Mouse (Mus musculus) lung, embryonic 15.5 days (tissue): ENCODE measurements at regions not wholly inside any gene's neighbourhood (a gene's known extent, or its start where the extent isn't known, plus 50 kb on each side); places are given as distances from the start of the nearest gene placed in this dataset.
"Not testable (repeated sequence)": the region's sequence is repeated elsewhere in the genome, so short reads cannot be mapped to it uniquely, and the experiment has no call there.

Source experiments
- ATAC-seq: fragments of 200-750 bp; cut with Nextera tagmentation; 2 replicates; pipeline ENCODE4 v1.8.0; 2017; ENCODE audit warnings: moderate number of reproducible peaks, borderline replicate concordance; ENCODE audit not compliant: low FRiP score, low TSS enrichment; ENCODE audit errors: extremely low read depth
- H3K27ac ChIP-seq: fragments of 300-500 bp; sonication (generic); 2 replicates; pipeline ENCODE4 v1.5.1; 2015; ENCODE audit warnings: moderate library complexity, mild to moderate bottlenecking, inconsistent platforms
- H3K27me3 ChIP-seq: fragments of 300-500 bp; sonication (generic); 2 replicates; pipeline ENCODE4 v1.6.1; 2015; ENCODE audit warnings: inconsistent platforms
- H3K36me3 ChIP-seq: fragments of 300-500 bp; sonication (generic); 2 replicates; pipeline ENCODE4 v1.6.1; 2015; ENCODE audit warnings: inconsistent platforms
- H3K4me1 ChIP-seq: fragments of 300-500 bp; sonication (generic); 2 replicates; pipeline ENCODE4 v1.6.1; 2015; ENCODE audit warnings: inconsistent platforms
- H3K4me2 ChIP-seq: fragments of 300-500 bp; sonication (generic); 2 replicates; pipeline ENCODE4 v1.6.1; 2015; ENCODE audit warnings: inconsistent platforms, mild to moderate bottlenecking, moderate library complexity
- H3K4me3 ChIP-seq: fragments of 300-500 bp; sonication (generic); 2 replicates; pipeline ENCODE4 v1.5.1; 2015; ENCODE audit warnings: mild to moderate bottlenecking, inconsistent platforms
- H3K9ac ChIP-seq: fragments of 300-500 bp; sonication (generic); 2 replicates; pipeline ENCODE4 v1.6.1; 2015; ENCODE audit warnings: inconsistent platforms
- H3K9me3 ChIP-seq: fragments of 300-500 bp; sonication (generic); 2 replicates; pipeline ENCODE4 v1.6.1; 2016; ENCODE audit warnings: inconsistent platforms
- WGBS: fragments of 180-500 bp; shearing (Covaris S2); methylation state at CpG from one replicate; pipeline ENCODE4 v1.1.7; 2015; 5-methylcytosine and 5-hydroxymethylcytosine counted together

DNA sequence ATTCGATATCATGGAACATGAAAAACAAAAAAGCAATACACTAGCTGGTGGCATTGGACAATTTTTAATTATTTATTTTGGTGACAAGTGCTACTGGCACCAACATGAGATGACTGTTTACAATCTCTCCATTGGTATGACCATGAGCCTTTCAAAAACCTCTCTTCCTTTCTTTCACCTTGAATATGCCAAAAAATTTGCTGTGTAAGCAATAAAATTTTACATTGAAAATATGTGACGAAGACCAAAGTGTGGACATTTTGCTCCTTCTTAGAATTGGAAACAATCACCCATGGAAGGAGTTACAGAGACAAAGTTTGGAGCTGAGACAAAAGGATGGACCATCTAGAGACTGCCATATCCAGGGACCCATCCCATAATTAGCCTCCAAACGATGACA is 83.4 kb upstream of the Gm49339 start:
- not testable (repeated sequence) for H3K27me3 ChIP-seq, H3K27ac ChIP-seq, H3K4me1 ChIP-seq, H3K9ac ChIP-seq, H3K4me3 ChIP-seq, ATAC-seq, H3K36me3 ChIP-seq, H3K4me2 ChIP-seq, H3K9me3 ChIP-seq
- 83% methylated on average over 3 of the region's 3 CpGs for WGBS

GRCm38 (mm10) chr10:51405141-51405540 is 75.3 kb upstream of the Gm49339 start:
- Histone ChIP-seq H3K27ac (no peak overlapping the region), H3K4me1 (no peaks in the 10 kb centered on the region), H3K36me3 (no peaks in the 10 kb centered on the region), H3K9ac (no peak overlapping the region), H3K4me2 (no peak overlapping the region), H3K4me3 (no peak overlapping the region), H3K27me3 (no peaks in the 10 kb centered on the region), H3K9me3 (no peaks in the 10 kb centered on the region)
- WGBS, result 5% methylated on average over 9 of the region's 9 CpGs
- ATAC-seq, result no peak

DNA sequence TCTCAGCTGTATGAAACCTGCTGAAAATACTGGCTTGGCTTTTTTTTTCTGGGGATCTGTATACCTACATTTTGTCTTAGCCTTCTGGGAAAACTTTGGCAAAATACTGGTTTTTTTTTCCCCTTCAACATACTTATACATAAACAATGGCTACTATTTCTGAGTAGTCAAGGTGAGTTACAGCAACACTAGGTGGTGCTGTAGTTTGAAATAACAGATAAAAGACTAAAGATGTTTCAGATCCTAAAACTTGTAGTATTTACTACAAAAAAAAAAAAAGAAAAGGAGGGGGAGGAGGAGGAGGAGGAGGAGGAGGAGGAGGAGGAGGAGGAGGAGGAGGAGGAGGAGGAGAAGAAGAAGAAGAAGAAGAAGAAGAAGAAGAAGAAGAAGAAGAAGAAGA is 67.6 kb upstream of the Gm49339 start:
- no peak for ATAC-seq
- no peaks in the 10 kb centered on the region for H3K27me3 ChIP-seq
- H3K4me2 ChIP-seq, result no peak overlapping the region
- H3K36me3 ChIP-seq, result no peaks in the 10 kb centered on the region
- H3K9ac ChIP-seq, result no peak overlapping the region
- H3K4me3 ChIP-seq, result no peak overlapping the region
- H3K4me1 ChIP-seq, result no peaks in the 10 kb centered on the region
- no peaks in the 10 kb centered on the region for H3K9me3 ChIP-seq
- H3K27ac ChIP-seq, result no peak overlapping the region

GRCm38 (mm10) chr10:51414512-51414911 is 65.9 kb upstream of the Gm49339 start:
- H3K4me3 ChIP-seq, result no peak overlapping the region
- H3K27ac ChIP-seq, result no peak overlapping the region
- no peaks in the 10 kb centered on the region for H3K36me3 ChIP-seq
- H3K9ac ChIP-seq, result no peak overlapping the region
- ATAC-seq, result no peak
- H3K27me3 ChIP-seq, result no peaks in the 10 kb centered on the region
- H3K4me1 ChIP-seq, result no peaks in the 10 kb centered on the region
- no peaks in the 10 kb centered on the region for H3K9me3 ChIP-seq
- 94% methylated on average over 1 of the region's 1 CpGs for WGBS
- no peak overlapping the region for H3K4me2 ChIP-seq

DNA sequence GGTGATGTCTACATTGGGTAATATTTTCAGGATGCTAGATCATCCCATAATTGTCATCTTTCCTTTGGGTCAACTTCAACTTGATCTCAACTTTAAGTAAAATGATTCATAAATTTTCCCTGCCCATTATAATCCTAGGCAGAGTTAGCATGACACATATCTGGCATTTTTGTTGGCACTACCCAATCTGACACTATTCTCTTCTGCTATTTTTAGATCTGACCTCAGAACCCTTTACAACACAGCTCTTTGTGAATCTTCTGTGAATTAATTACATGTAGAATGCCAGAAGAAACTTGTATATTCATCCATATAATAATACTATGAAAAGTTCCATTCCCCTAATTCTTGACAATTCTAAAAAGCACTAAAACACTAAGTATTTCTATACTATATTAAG is 63.7 kb upstream of the Gm49339 start:
- Histone ChIP-seq H3K4me3 (no peak overlapping the region), H3K27me3 (no peaks in the 10 kb centered on the region), H3K9ac (no peak overlapping the region), H3K4me1 (no peaks in the 10 kb centered on the region), H3K36me3 (no peaks in the 10 kb centered on the region), H3K27ac (no peak overlapping the region), H3K9me3 (no peaks in the 10 kb centered on the region), H3K4me2 (no peak overlapping the region)
- ATAC-seq, result no peak

- H3K27me3 ChIP-seq, result no peaks in the 10 kb centered on the region
- no peaks in the 10 kb centered on the region for H3K9me3 ChIP-seq
- ATAC-seq, result no peak
- no peak overlapping the region for H3K9ac ChIP-seq
- H3K4me3 ChIP-seq, result no peak overlapping the region
- 65% methylated on average over 3 of the region's 3 CpGs for WGBS
- no peaks in the 10 kb centered on the region for H3K36me3 ChIP-seq
- H3K4me1 ChIP-seq, result no peaks in the 10 kb centered on the region
- no peak overlapping the region for H3K4me2 ChIP-seq
- H3K27ac ChIP-seq, result no peak overlapping the region
Measured at GRCm38 (mm10) chr10:51417221-51417911, 63.0 kb upstream of the Gm49339 start.

DNA sequence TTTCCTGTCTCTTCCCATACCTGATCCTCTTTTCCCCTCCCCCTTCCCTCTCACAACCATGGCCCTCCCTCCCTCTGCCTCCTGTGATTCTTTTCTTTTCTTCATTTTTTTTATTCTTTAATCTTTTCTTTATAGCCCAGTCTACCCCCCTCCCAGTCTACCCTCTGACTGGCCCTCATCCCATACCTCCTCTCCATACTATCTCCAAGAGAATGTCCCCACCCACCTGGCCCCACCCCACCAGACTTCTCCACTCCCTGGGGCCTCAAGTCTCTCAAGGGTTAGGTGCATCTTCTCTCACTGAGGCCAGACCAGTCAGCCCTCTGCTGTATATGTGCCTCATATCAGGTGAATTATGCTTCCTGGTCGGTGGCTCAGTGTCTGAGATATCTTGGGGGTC is 61.9 kb upstream of the Gm49339 start:
- Histone ChIP-seq H3K4me1 (no peaks in the 10 kb centered on the region), H3K9ac (no peak overlapping the region), H3K27me3 (no peaks in the 10 kb centered on the region), H3K9me3 (no peaks in the 10 kb centered on the region), H3K36me3 (no peaks in the 10 kb centered on the region), H3K4me2 (no peak overlapping the region), H3K4me3 (no peak overlapping the region), H3K27ac (no peak overlapping the region)
- WGBS, result 86% methylated on average over 1 of the region's 1 CpGs
- ATAC-seq, result peak; percentile 57; the same call in 1 of the 2 replicates

GRCm38 (mm10) chr10:51422501-51422900 is 57.9 kb upstream of the Gm49339 start:
- Histone ChIP-seq H3K4me1 (no peaks in the 10 kb centered on the region), H3K4me2 (no peak overlapping the region), H3K27me3 (no peaks in the 10 kb centered on the region), H3K27ac (no peak overlapping the region), H3K4me3 (no peak overlapping the region), H3K9me3 (no peaks in the 10 kb centered on the region), H3K9ac (no peak overlapping the region), H3K36me3 (no peaks in the 10 kb centered on the region)
- no peak for ATAC-seq
- 67% methylated on average over 1 of the region's 1 CpGs for WGBS
